Mouse (Mus musculus) heart, embryonic 14.5 days (tissue): ENCODE measurements at regions not wholly inside any gene's neighbourhood (a gene's known extent, or its start where the extent isn't known, plus 50 kb on each side); places are given as distances from the start of the nearest gene placed in this dataset.

Source experiments
- ATAC-seq: fragments of 200-750 bp; cut with Nextera tagmentation; 2 replicates; pipeline ENCODE4 v1.8.0; 2017; ENCODE audit warnings: low read depth, moderate TSS enrichment; ENCODE audit not compliant: insufficient number of reproducible peaks, insufficient read depth, low FRiP score
- H3K27ac ChIP-seq, 2 experiments: fragments of 200-500 bp in 1 of 2; fragments of 300-500 bp in 1 of 2; sonication (generic) in 1 of 2; replicated peaks in 1 of 2; 2 replicates each; pipeline ENCODE4 v1.5.1; 2012 to 2014; ENCODE audit warnings: low read depth in 2 of 2, low read length in 2 of 2, control low read depth in 1 of 2, mild to moderate bottlenecking in 1 of 2, mixed read lengths in 1 of 2; ENCODE audit not compliant: control insufficient read depth in 1 of 2, insufficient read depth in 1 of 2
- H3K27me3 ChIP-seq: fragments of 300-500 bp; sonication (generic); 2 replicates; pipeline ENCODE4 v1.6.1; 2014; ENCODE audit warnings: mild to moderate bottlenecking, low read length, control low read depth; ENCODE audit not compliant: control insufficient read depth, insufficient read depth
- H3K36me3 ChIP-seq: fragments of 300-500 bp; sonication (generic); 2 replicates; pipeline ENCODE4 v1.6.1; 2014; ENCODE audit warnings: mild to moderate bottlenecking, control low read depth, low read length, mixed read lengths; ENCODE audit not compliant: control insufficient read depth, insufficient read depth
- H3K4me1 ChIP-seq, 2 experiments: fragments of 200-500 bp in 1 of 2; fragments of 300-500 bp in 1 of 2; sonication (generic) in 1 of 2; 2 replicates each; pipeline ENCODE4 v1.6.1; 2012 to 2014; ENCODE audit warnings: low read length in 2 of 2, control low read depth in 1 of 2, mixed read lengths in 1 of 2; ENCODE audit not compliant: control insufficient read depth in 2 of 2, insufficient read depth in 2 of 2
- H3K4me2 ChIP-seq: fragments of 300-500 bp; sonication (generic); 2 replicates; pipeline ENCODE4 v1.6.1; 2014; ENCODE audit warnings: mild to moderate bottlenecking, low read length
- H3K4me3 ChIP-seq, 2 experiments: fragments of 200-500 bp in 1 of 2; fragments of 300-500 bp in 1 of 2; sonication (generic) in 1 of 2; 2 replicates each; pipeline ENCODE4 v1.5.1; 2012 to 2014; ENCODE audit warnings: low read length in 2 of 2, mild to moderate bottlenecking in 2 of 2, control low read depth in 1 of 2, low read depth in 1 of 2, moderate library complexity in 1 of 2; ENCODE audit not compliant: control insufficient read depth in 1 of 2, insufficient read depth in 1 of 2
- H3K9ac ChIP-seq: fragments of 300-500 bp; sonication (generic); 2 replicates; pipeline ENCODE4 v1.6.1; 2014; ENCODE audit warnings: mild to moderate bottlenecking, low read length
- H3K9me3 ChIP-seq: fragments of 300-500 bp; sonication (generic); 2 replicates; pipeline ENCODE4 v1.6.1; 2016; ENCODE audit warnings: low read length, control low read depth; ENCODE audit not compliant: control insufficient read depth
- WGBS: fragments of 180-500 bp; shearing (Covaris S2); extraction: QIAGEN DNeasy Blood & Tissue Kit; methylation state at CpG from one replicate; pipeline ENCODE4 v1.1.7; 2014; 5-methylcytosine and 5-hydroxymethylcytosine counted together

- 75% methylated on average over 2 of the region's 2 CpGs for WGBS
Measured at GRCm38 (mm10) chr16:79570867-79571266, 480.0 kb upstream of the Tmprss15 start.

GRCm38 (mm10) chr16:79534370-79534769, 443.5 kb upstream of the Tmprss15 start:
- H3K4me2 ChIP-seq, result no peak overlapping the region
- no peaks in the 10 kb centered on the region for H3K27me3 ChIP-seq
- no peak overlapping the region for H3K4me3 ChIP-seq
- H3K27ac ChIP-seq, result no peak overlapping the region
- no peak for ATAC-seq
- WGBS, result 49% methylated on average over 2 of the region's 2 CpGs
- no peaks in the 10 kb centered on the region for H3K4me1 ChIP-seq
- no peaks in the 10 kb centered on the region for H3K36me3 ChIP-seq
- no peaks in the 10 kb centered on the region for H3K9me3 ChIP-seq
- no peak overlapping the region for H3K9ac ChIP-seq

More at GRCm38 (mm10) chr16:79570867-79571266, 480.0 kb upstream of the Tmprss15 start:
- no peak for ATAC-seq
- Histone ChIP-seq H3K9me3 (no peaks in the 10 kb centered on the region), H3K9ac (no peak overlapping the region), H3K27ac (no peak overlapping the region), H3K4me3 (no peak overlapping the region), H3K36me3 (no peaks in the 10 kb centered on the region), H3K4me1 (no peaks in the 10 kb centered on the region), H3K4me2 (no peak overlapping the region), H3K27me3 (no peaks in the 10 kb centered on the region)

GRCm38 (mm10) chr16:79492493-79492892, 401.6 kb upstream of the Tmprss15 start:
- Histone ChIP-seq H3K27me3 (no peaks in the 10 kb centered on the region), H3K9me3 (no peaks in the 10 kb centered on the region), H3K4me1 (no peaks in the 10 kb centered on the region), H3K27ac (no peak overlapping the region), H3K4me2 (no peak overlapping the region), H3K36me3 (no peaks in the 10 kb centered on the region), H3K4me3 (no peak overlapping the region), H3K9ac (no peak overlapping the region)
- 73% methylated on average over 3 of the region's 3 CpGs for WGBS
- no peak for ATAC-seq

GRCm38 (mm10) chr16:79450871-79451270, 360.0 kb upstream of the Tmprss15 start:
- Histone ChIP-seq H3K27me3 (no peaks in the 10 kb centered on the region), H3K27ac (no peak overlapping the region), H3K36me3 (no peaks in the 10 kb centered on the region), H3K4me1 (no peaks in the 10 kb centered on the region), H3K9ac (no peak overlapping the region), H3K4me2 (no peak overlapping the region), H3K4me3 (no peak overlapping the region), H3K9me3 (no peaks in the 10 kb centered on the region)
- no peak for ATAC-seq
- 77% methylated on average over 2 of the region's 2 CpGs for WGBS

GRCm38 (mm10) chr16:79449732-79450131, 358.8 kb upstream of the Tmprss15 start:
- Histone ChIP-seq H3K9me3 (no peaks in the 10 kb centered on the region), H3K27me3 (no peaks in the 10 kb centered on the region), H3K36me3 (no peaks in the 10 kb centered on the region), H3K27ac (no peak overlapping the region), H3K4me3 (no peak overlapping the region), H3K9ac (no peak overlapping the region), H3K4me2 (no peak overlapping the region), H3K4me1 (no peaks in the 10 kb centered on the region)
- 78% methylated on average over 1 of the region's 1 CpGs for WGBS
- ATAC-seq, result no peak

- no peak overlapping the region for H3K4me3 ChIP-seq
- H3K36me3 ChIP-seq, result no peaks in the 10 kb centered on the region
- no peak for ATAC-seq
- H3K4me2 ChIP-seq, result no peak overlapping the region
- H3K4me1 ChIP-seq, result no peaks in the 10 kb centered on the region
- H3K27ac ChIP-seq, result no peak overlapping the region
- no peak overlapping the region for H3K9ac ChIP-seq
- H3K9me3 ChIP-seq, result no peaks in the 10 kb centered on the region
- H3K27me3 ChIP-seq, result no peaks in the 10 kb centered on the region
Measured at GRCm38 (mm10) chr16:79407385-79407784, 316.5 kb upstream of the Tmprss15 start.

GRCm38 (mm10) chr16:79406216-79406615, 315.3 kb upstream of the Tmprss15 start:
- Histone ChIP-seq H3K9me3 (no peaks in the 10 kb centered on the region), H3K27me3 (no peaks in the 10 kb centered on the region), H3K9ac (no peak overlapping the region), H3K27ac (no peak overlapping the region), H3K4me3 (no peak overlapping the region), H3K4me1 (no peaks in the 10 kb centered on the region), H3K4me2 (no peak overlapping the region), H3K36me3 (no peaks in the 10 kb centered on the region)
- ATAC-seq, result no peak
- 64% methylated on average over 2 of the region's 2 CpGs for WGBS

- WGBS, result 96% methylated on average over 1 of the region's 1 CpGs
- Histone ChIP-seq H3K4me3 (no peak overlapping the region), H3K27ac (no peak overlapping the region), H3K9me3 (no peaks in the 10 kb centered on the region), H3K9ac (no peak overlapping the region), H3K36me3 (no peaks in the 10 kb centered on the region), H3K4me1 (no peaks in the 10 kb centered on the region), H3K27me3 (no peaks in the 10 kb centered on the region), H3K4me2 (no peak overlapping the region)
- ATAC-seq, result no peak
Measured at GRCm38 (mm10) chr16:79404064-79404463, 313.2 kb upstream of the Tmprss15 start.
